Comparison of ENCODE assay signal across 12 mouse cellular contexts in the genomic region with DNA sequence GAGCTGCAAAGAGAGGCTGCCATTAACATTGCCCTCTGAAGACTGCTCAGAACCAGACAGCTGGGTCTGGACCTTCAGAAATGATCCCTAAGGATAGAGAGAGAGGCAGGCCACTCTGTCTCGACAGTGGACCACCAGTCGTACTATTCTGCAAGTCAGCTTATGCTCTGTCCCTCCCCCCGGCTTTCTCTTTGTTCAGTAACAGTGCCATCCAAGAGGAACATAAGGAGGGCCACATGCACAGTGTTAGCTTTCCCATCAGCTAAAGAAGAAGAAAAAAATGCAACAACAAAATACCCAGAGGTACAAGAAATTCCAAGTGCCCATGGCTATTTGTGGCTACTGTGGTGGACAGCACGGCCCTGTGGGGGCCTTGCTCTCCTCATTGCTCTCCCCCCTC.
"Had no signal": no experiment of that assay in that cellular context is flagged by ENCODE, and none has a peak within 500 bp of the region (broad histone marks: within the 10 kb centered on the region; RNA-seq: fewer than 3 reads in every experiment).

No protein-coding gene starts in this region.

- DNase-seq: kidney, postnatal 25 days; lung, adult 2 months; lung, postnatal 36 days; thymus, postnatal 4 days had no signal

- H3K27ac ChIP-seq: left cerebral cortex, adult 2 months; limb, embryonic 10.5 days; liver, embryonic 15.5 days; midbrain, embryonic 15.5 days; neural tube, embryonic 12.5 days; stomach, postnatal 0 days had no signal

- H3K27me3 ChIP-seq: liver, embryonic 15.5 days; midbrain, embryonic 15.5 days; neural tube, embryonic 12.5 days had no signal

- H3K4me1 ChIP-seq: liver, embryonic 15.5 days; midbrain, embryonic 15.5 days had no signal

- H3K4me2 ChIP-seq: liver, embryonic 11.5 days; liver, embryonic 15.5 days; midbrain, embryonic 15.5 days; neural tube, embryonic 12.5 days had no signal

- H3K36me3 ChIP-seq: limb, embryonic 10.5 days; liver, embryonic 15.5 days; midbrain, embryonic 15.5 days; neural tube, embryonic 12.5 days had no signal

- H3K9me3 ChIP-seq: limb, embryonic 10.5 days; liver, embryonic 15.5 days; midbrain, embryonic 15.5 days; neural tube, embryonic 12.5 days had no signal

- H3K4me3 ChIP-seq: left cerebral cortex, adult 2 months; limb, embryonic 10.5 days; liver, embryonic 15.5 days; midbrain, embryonic 15.5 days; neural tube, embryonic 12.5 days had no signal

- ATAC-seq: lung, postnatal 0 days; midbrain, embryonic 15.5 days had no signal

- H3K9ac ChIP-seq: liver, embryonic 15.5 days; midbrain, embryonic 15.5 days; neural tube, embryonic 12.5 days had no signal
